Mouse (Mus musculus): ENCODE data around the gene Saa2. TPM values are rescaled to one million over a fixed set of nuclear protein-coding genes. Genes with fewer than 3 reads are reported as not detected.
A peak's percentile ranks its signal among the peaks of the same experiment; 100 is the strongest.

The Saa2 gene
- polyA plus RNA-seq, 1 experiment from 2014 or later, result not detected

GRCm38 (mm10) chr7:46789177-46789849, 37.7 kb downstream of the Saa2 start:
- no peak overlapping the region for H3K9ac ChIP-seq (ENCODE audit: low read depth, low read length)
- ATAC-seq (ENCODE audit: low read depth), result no peak
- no peak overlapping the region for H3K27ac ChIP-seq (ENCODE audit: low read length)
- H3K9me3 ChIP-seq (replicated peaks; ENCODE audit: control insufficient read depth, low read length), result no peaks in the 10 kb centered on the region
- H3K4me3 ChIP-seq (ENCODE audit: low read depth, low read length), result no peak overlapping the region
- H3K27me3 ChIP-seq (ENCODE audit: control insufficient read depth, insufficient read depth, low read depth, low read length), result no peaks in the 10 kb centered on the region
- no peaks in the 10 kb centered on the region; the same call in 1 of the 2 replicates for H3K36me3 ChIP-seq (ENCODE audit: control insufficient read depth, insufficient read depth)
- no peak overlapping the region for H3K4me2 ChIP-seq (ENCODE audit: low read depth, low read length)
- H3K4me1 ChIP-seq (ENCODE audit: control insufficient read depth, low read depth, low read length), result peaks cover 3% of the 10 kb centered on the region
- 62% methylated on average over 5 of the region's 5 CpGs for WGBS (ENCODE audit: insufficient replicate concordance)

DNA sequence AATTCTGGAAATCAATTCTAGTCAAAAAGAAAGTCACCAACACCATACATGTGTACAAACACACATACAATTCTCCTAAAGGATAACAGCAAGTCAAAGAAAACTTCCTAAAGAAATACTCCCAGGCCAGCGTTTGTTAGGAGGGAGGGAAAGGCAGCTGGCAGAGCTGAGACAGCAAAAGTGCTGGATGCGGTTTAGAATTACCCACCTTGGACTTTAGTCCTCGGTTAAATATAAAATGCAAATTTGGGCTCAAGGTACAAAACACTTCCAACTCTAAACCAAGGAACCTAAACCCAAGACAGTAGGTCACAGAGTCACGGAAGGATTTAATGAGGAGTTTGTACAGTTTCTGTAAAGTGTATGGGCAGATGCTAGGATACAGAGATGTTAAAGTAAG, 42.3 kb downstream of the Saa2 start:
- Histone ChIP-seq H3K9me3 (replicated peaks; ENCODE audit: control insufficient read depth, low read length) (no peaks in the 10 kb centered on the region), H3K27ac (ENCODE audit: low read length) (no peak overlapping the region), H3K4me1 (ENCODE audit: control insufficient read depth, low read depth, low read length) (peaks cover 20% of the 10 kb centered on the region), H3K36me3 (ENCODE audit: control insufficient read depth, insufficient read depth) (no peaks in the 10 kb centered on the region), H3K9ac (ENCODE audit: low read depth, low read length) (no peak overlapping the region), H3K4me2 (ENCODE audit: low read depth, low read length) (no peak overlapping the region), H3K27me3 (ENCODE audit: control insufficient read depth, insufficient read depth, low read depth, low read length) (no peaks in the 10 kb centered on the region), H3K4me3 (ENCODE audit: low read depth, low read length) (no peak overlapping the region)
- 66% methylated on average over 4 of the region's 4 CpGs for WGBS (ENCODE audit: insufficient replicate concordance)
- ATAC-seq (ENCODE audit: low read depth), result no peak

DNA sequence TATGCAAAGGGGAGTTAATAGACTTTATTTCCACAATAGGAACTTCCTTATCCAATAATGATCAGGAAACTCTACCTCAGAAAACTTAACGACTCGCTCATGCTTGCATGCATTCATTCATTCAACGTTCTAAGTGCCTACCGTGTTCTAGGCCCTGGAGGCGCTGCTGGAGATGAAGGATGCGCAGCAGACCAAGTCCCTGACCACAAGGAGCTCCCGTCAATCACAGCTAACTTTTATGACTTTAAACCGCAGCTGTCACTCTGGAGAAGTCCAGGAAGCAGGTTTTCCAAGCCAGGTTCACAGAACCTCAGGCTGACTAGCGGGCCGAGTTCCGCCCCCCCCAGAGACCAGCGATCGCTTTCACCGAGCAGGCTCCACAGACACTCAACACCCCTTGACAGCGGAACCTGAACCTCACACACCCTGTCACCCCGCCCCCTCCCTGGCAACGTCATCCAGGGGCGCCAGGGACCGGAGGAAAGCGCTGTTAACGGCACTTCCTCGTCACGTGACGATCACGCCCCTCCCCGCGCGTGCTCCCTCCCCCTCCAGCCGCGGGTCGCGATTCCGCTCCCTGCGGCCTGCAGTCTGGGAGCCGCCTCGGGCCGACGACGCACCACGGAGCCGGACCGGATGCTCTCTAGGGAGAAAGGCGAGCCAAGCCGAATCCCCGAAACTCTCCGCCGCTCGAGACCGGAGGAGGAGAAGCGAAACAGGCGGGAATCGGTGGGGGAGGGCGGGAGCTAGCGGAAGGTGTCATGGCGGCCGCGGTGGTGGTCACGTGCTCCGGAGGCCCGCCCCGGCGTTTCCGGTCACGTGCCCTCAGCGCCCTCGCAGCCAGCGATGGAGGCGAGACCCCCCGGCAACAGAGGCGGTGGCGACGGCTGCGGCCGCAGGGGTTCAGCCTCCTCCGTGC, 44.0 kb downstream of the Saa2 start, which contains the start of the genes Hps5 and Gtf2h1:
Hps5 (minus strand) TSS at position 778 of the 919 bp plus-strand sequence.
Gtf2h1 (plus strand) TSS at position 817 of the 919 bp plus-strand sequence.
- under 1% methylated on average over 75 of the region's 75 CpGs for WGBS (ENCODE audit: insufficient replicate concordance)
- Histone ChIP-seq H3K4me3 (ENCODE audit: low read depth, low read length) (peak within 1 kb of the TSS; percentile 98), H3K4me1 (ENCODE audit: control insufficient read depth, low read depth, low read length) (peaks cover 20% of the 10 kb centered on the region), H3K4me2 (ENCODE audit: low read depth, low read length) (peak within 1 kb of the TSS; percentile 96), H3K27me3 (ENCODE audit: control insufficient read depth, insufficient read depth, low read depth, low read length) (no peaks in the 10 kb centered on the region), H3K9me3 (replicated peaks; ENCODE audit: control insufficient read depth, low read length) (no peaks in the 10 kb centered on the region), H3K27ac (ENCODE audit: low read length) (peak within 1 kb of the TSS; percentile 87), H3K9ac (ENCODE audit: low read depth, low read length) (peak within 1 kb of the TSS; percentile 86), H3K36me3 (ENCODE audit: control insufficient read depth, insufficient read depth) (no peaks in the 10 kb centered on the region; the same call in 1 of the 2 replicates)
- peak; percentile 97 for ATAC-seq (ENCODE audit: low read depth)

- peaks cover 20% of the 10 kb centered on the region for H3K4me1 ChIP-seq (ENCODE audit: control insufficient read depth, low read depth, low read length)
- under 1% methylated on average over 31 of the region's 31 CpGs for WGBS (ENCODE audit: insufficient replicate concordance)
- no peaks in the 10 kb centered on the region; the same call in 1 of the 2 replicates for H3K36me3 ChIP-seq (ENCODE audit: control insufficient read depth, insufficient read depth)
- H3K9me3 ChIP-seq (replicated peaks; ENCODE audit: control insufficient read depth, low read length), result no peaks in the 10 kb centered on the region
- peak; percentile 4 for ATAC-seq (ENCODE audit: low read depth)
- no peaks in the 10 kb centered on the region for H3K27me3 ChIP-seq (ENCODE audit: control insufficient read depth, insufficient read depth, low read depth, low read length)
- peak overlapping the region; percentile 98 for H3K4me3 ChIP-seq (ENCODE audit: low read depth, low read length)
- peak overlapping the region; percentile 87 for H3K27ac ChIP-seq (ENCODE audit: low read length)
- H3K9ac ChIP-seq (ENCODE audit: low read depth, low read length), result peak overlapping the region; percentile 86
- peak overlapping the region; percentile 96 for H3K4me2 ChIP-seq (ENCODE audit: low read depth, low read length)
Measured at GRCm38 (mm10) chr7:46796206-46796679, 44.7 kb downstream of the Saa2 start.

- Histone ChIP-seq H3K27me3 (ENCODE audit: control insufficient read depth, insufficient read depth, low read depth, low read length) (no peaks in the 10 kb centered on the region), H3K4me1 (ENCODE audit: control insufficient read depth, low read depth, low read length) (peaks cover 20% of the 10 kb centered on the region), H3K4me3 (ENCODE audit: low read depth, low read length) (peak overlapping the region; percentile 98), H3K4me2 (ENCODE audit: low read depth, low read length) (peak overlapping the region; percentile 96), H3K9me3 (replicated peaks; ENCODE audit: control insufficient read depth, low read length) (no peaks in the 10 kb centered on the region), H3K36me3 (ENCODE audit: control insufficient read depth, insufficient read depth) (no peaks in the 10 kb centered on the region; the same call in 1 of the 2 replicates), H3K9ac (ENCODE audit: low read depth, low read length) (peak overlapping the region; percentile 86), H3K27ac (ENCODE audit: low read length) (no peak overlapping the region)
- ATAC-seq (ENCODE audit: low read depth), result no peak
- WGBS (ENCODE audit: insufficient replicate concordance), result 24% methylated on average over 6 of the region's 6 CpGs
Measured at GRCm38 (mm10) chr7:46796779-46797178, 45.2 kb downstream of the Saa2 start.

Other genes with a start within 250 kb of the Saa2 start
- gene Sergef, start 112.0 kb upstream of the Saa2 start, polyA plus RNA-seq (2015; fragmentation: Nextera tagmentation; extraction: Ambion mirVana), result 4.8 and 4.9 TPM in 2 replicates
- gene Tph1, start 79.3 kb upstream of the Saa2 start, polyA plus RNA-seq (2015; fragmentation: Nextera tagmentation; extraction: Ambion mirVana), result 0.06 TPM in 1 of 2 replicates, not detected in the other
- gene Saal1, start 41.1 kb upstream of the Saa2 start, polyA plus RNA-seq (2015; fragmentation: Nextera tagmentation; extraction: Ambion mirVana), result 11.8 and 12.6 TPM in 2 replicates
- gene Saa3, start 36.1 kb upstream of the Saa2 start, polyA plus RNA-seq (2015; fragmentation: Nextera tagmentation; extraction: Ambion mirVana), result 18.5 and 29.5 TPM in 2 replicates
- gene Saa4, start 19.2 kb upstream of the Saa2 start, polyA plus RNA-seq (2015; fragmentation: Nextera tagmentation; extraction: Ambion mirVana), result 10.2 and 13.6 TPM in 2 replicates
- not detected in 2 replicates for gene Saa1, start 8.8 kb upstream of the Saa2 start, polyA plus RNA-seq (2015; fragmentation: Nextera tagmentation; extraction: Ambion mirVana)
- 7.2 and 7.4 TPM in 2 replicates for gene Hps5, start 44.3 kb downstream of the Saa2 start, polyA plus RNA-seq (2015; fragmentation: Nextera tagmentation; extraction: Ambion mirVana)
- gene Gtf2h1, start 44.3 kb downstream of the Saa2 start, polyA plus RNA-seq (2015; fragmentation: Nextera tagmentation; extraction: Ambion mirVana), result 22.7 and 26.1 TPM in 2 replicates
- gene Ldha, start 89.7 kb downstream of the Saa2 start, polyA plus RNA-seq (2015; fragmentation: Nextera tagmentation; extraction: Ambion mirVana), result 2,014 and 2,183 TPM in 2 replicates
- 0.17 and 0.26 TPM in 2 replicates for gene Ldhc, start 109.4 kb downstream of the Saa2 start, polyA plus RNA-seq (2015; fragmentation: Nextera tagmentation; extraction: Ambion mirVana)
- gene Tsg101, start 168.2 kb downstream of the Saa2 start, polyA plus RNA-seq (2015; fragmentation: Nextera tagmentation; extraction: Ambion mirVana), result 54.4 and 54.6 TPM in 2 replicates
- gene Uevld, start 206.7 kb downstream of the Saa2 start, polyA plus RNA-seq (2015; fragmentation: Nextera tagmentation; extraction: Ambion mirVana), result 5.8 and 6.8 TPM in 2 replicates
- gene Gm9999, start 231.8 kb downstream of the Saa2 start, polyA plus RNA-seq (2015; fragmentation: Nextera tagmentation; extraction: Ambion mirVana), result not detected in 2 replicates

Data from liver, embryonic 16.5 days (tissue).